Mouse (Mus musculus) erythroblast, embryonic 14.5 days (primary cell): Measurements from ENCODE around the gene Gnao1.

Experiments used
- GATA1 ChIP-seq: IDR thresholded peaks from 2 replicates; pipeline ENCODE4 v1.6.1; 2012; ENCODE audit warnings: low read length, inconsistent platforms, mixed read lengths
- TAL1 ChIP-seq: IDR thresholded peaks from 3 replicates; pipeline ENCODE4 v1.6.1; 2012; ENCODE audit warnings: low read length, inconsistent platforms, mixed read lengths

- TF ChIP-seq GATA1 (no peak), TAL1 (no peak)
These were observed 54.3 kb downstream of the Gnao1 start for GRCm38 (mm10) chr8:93864064-93864463.
